Mouse (Mus musculus) testis, adult 2 months (tissue): ENCODE data around the gene 1700074P13Rik.

Source experiments
- CTCF ChIP-seq: fragments of 200-500 bp; IDR thresholded peaks from 2 replicates; pipeline ENCODE4 v1.5.1; 2012; ENCODE audit warnings: low read depth, mild to moderate bottlenecking, inconsistent platforms, low read length, moderate library complexity; ENCODE audit not compliant: control insufficient read depth, insufficient read depth, insufficient replicate concordance
- POLR2A ChIP-seq: fragments of 200-500 bp; IDR thresholded peaks from 2 replicates; pipeline ENCODE4 v1.6.1; 2012; ENCODE audit warnings: low read depth, mild to moderate bottlenecking, inconsistent platforms, low read length, moderate library complexity; ENCODE audit not compliant: control insufficient read depth

GRCm38 (mm10) chr6:40951770-40952169, 11.4 kb upstream of the 1700074P13Rik start, which contains the start of gene Gm4744:
- TF ChIP-seq CTCF (no peak), POLR2A (no peak)
